1 mouse cellular context compared by ENCODE assay signal in the genomic region with DNA sequence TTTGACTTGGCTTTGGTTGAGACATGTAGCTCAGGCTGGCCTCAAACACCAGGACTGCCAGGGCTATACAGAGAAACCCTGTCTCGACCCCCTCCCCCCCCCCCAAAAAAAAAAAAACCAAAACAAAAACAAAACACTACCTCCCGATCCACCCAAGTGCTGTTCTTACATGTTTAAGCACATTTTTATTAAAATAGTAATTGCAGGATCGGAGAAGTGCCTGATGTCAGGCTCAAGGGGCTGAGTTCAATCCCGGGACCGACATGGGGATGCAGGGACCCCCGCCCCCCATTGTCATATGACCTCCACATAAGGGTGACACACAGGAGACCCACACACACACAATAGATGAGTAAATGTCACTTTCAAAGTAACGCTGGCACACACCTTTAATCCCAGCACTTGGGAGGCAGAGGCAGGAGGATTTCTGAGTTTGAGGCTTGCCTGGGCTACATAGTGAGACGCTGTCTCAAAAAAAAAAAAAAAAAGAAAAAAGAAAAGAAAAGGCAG.
TF ChIP-seq lines count a peak whose summit lies in the region.

No protein-coding gene starts in this region.

TF ChIP-seq in ES-E14, 5 proteins besides CTCF, POLR2A, EP300 and RAD21:
- TF ChIP-seq CHD2 (IDR thresholded peaks at IDR 0.05; ENCODE audit: low read depth, low read length) = no peak
- TF ChIP-seq MAFK (IDR thresholded peaks at IDR 0.05; ENCODE audit: insufficient read depth, low read depth, low read length) = no peak
- no peak for TF ChIP-seq ZC3H11A (IDR thresholded peaks at IDR 0.05; ENCODE audit: borderline replicate concordance, low read depth, low read length)
- no peak for TF ChIP-seq HCFC1 (IDR thresholded peaks at IDR 0.05; ENCODE audit: borderline replicate concordance, insufficient read depth, low read length)
- TF ChIP-seq ZNF384 (IDR thresholded peaks at IDR 0.05; ENCODE audit: low read depth, low read length) = no peak
